Mouse (Mus musculus) ovary, postnatal 14 days (tissue): Measurements from ENCODE around the gene Dmkn.
"Not testable (repeated sequence)": the region's sequence is repeated elsewhere in the genome, so short reads cannot be mapped to it uniquely, and the experiment has no call there.

ENCODE experiments used
- DNase-seq: peaks from one replicate; pipeline ENCODE4 v3.0.0; 2022; ENCODE audit warnings: low spot score

Dmkn gene

DNA sequence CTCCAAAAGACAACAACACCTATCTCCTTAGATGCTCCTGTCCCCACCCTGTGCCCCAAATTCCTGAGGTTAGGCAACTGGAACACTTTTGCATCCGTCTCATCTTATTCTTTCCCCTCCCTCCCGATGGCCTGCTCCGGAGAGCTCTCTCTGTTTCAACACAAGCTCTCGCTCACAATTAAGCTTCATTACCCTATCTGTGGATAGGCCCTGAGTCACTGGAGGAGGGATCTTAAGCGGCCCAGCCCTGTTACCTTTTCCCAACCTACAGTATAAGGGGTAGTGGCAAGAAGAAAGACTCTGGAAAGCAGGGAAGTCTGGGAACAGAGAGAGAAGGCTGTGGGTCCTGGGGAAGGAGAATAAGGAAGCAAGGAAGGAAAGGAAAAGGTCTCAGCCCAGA lies at the start of gene Dmkn:
Gene Dmkn (plus strand): TSS at position 301 of the 400 bp plus-strand sequence.
- no peak for DNase-seq

DNA sequence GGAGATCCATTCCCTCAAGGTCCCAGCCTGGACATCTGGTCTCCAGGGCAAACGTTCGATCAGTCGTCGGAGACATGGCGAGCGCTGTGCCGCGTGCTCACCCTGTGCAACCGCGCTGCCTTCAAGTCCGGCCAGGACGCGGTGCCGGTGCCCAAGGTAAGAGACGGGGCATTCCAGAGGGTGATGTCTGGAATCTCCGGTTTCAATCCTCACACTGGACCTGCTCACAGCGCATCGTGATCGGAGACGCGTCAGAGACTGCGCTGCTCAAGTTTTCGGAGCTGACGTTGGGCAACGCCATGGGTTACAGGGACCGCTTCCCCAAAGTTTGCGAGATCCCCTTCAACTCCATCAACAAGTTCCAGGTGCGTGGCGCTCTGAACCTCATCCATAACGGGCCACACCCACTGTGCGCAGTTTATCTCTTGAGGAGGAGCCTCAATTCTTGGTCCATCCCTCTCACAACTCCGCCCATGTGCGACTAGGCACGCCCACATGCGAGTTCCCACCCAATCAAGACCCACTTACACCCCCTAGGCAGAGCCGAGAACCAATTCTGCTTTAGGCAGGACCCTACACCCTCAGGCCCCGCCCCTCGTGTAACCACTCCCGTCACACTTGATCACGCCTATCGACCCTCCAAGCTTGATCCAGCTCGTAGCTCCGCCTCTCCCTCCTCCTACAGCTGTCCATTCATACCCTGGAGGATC lies 46.4 kb upstream of the Dmkn start:
- DNase-seq = peak; percentile 44

DNA sequence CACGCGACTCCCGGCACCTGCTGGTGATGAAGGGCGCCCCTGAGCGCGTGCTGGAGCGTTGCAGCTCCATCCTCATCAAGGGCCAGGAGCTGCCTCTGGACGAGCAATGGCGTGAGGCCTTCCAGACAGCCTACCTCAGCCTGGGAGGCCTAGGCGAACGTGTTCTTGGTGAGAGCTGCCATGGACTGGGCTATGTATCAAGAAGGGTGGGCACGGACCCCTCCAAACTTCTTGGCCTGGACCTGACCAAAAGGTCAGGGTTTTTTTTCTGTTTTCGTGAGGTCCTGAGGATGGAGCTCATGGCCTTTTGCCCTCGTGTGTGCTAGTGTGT lies 45.9 kb upstream of the Dmkn start:
- no peak for DNase-seq

DNA sequence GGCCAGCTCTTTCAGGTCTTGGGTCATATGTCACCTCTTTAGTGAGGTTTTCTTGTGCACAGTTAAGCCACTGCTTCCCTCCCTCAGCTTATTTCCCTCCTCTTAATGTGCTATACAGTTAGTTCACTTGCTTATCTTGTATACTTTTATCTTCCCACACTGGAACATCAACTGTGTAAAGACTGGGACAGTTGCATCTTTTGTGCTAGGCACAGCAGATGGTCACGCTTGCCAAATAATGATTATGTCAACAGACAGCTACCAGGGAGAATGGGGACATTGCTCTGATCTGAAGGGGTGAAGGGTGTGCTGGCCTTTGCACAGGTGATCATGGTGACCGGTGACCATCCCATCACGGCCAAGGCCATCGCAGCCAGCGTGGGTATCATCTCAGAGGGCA lies 43.9 kb upstream of the Dmkn start:
- DNase-seq = no peak

DNA sequence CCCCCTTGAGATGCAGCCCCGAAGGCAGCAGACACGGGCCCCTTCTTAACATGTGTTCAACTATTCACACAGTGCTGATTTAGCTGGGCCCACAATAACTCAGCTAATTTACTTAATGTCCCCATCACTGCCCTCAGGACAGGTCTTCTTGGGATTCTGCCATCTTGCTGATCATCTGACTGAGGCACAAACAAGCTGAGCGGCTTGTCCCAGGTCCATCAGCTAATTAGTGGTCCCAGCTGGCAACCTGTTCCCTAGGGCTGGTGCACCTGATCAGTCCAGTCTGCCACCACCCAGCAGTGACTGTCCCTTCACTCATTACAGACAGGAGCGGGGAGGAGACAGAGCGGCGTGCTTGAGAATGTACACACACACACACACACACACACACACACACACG lies 42.3 kb upstream of the Dmkn start:
- no peak for DNase-seq

DNA sequence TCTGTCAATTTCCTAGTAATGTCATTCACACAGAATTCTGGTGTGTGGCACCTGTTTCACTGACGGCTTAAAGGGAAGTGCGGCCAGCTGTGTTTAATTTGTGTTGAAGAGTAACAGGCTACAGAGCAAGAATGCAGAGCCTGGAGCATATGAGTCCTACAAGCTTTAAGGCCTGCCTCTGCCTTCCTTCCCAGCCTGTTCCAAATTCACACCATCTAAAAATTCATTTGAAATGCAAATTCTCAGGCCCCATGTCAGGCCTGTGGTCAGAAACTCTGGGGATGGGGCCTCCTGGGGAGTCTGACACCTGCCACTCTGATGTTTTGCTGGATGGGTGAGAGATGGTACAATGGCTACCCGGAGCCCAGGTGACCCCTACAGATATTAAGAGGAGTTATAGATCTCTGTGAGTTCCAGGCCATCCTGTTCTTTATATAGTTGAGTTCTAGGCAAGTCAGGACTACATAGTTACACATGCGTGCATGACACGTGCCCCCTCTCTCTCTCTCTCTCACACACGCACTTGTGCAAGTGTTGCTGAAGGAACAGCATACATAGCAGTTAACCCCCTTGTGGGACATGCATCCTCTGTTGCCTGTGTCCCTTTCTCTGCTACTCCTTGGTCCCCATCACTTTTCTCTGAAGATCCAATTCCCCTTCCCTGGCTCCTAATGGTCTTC lies 40.1 kb upstream of the Dmkn start:
- no peak for DNase-seq

DNA sequence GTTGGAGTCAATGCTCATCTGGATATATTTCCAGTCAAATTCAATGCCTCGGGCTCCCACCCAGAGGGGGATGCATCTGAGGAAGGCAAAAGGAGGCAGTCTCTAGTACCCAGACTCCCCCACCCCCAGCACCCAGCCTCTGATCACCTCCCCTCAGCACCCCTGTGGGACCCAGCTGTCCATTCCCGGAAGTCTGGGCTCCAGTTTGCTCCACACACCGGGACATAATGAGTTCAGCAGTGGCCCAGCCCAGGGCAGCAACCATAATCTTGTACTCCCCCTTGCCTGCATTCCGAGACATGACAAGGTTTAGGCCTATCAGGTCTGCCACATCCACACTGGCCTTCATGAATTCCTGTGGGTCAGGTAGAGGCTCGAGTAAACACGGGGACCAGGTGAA lies 35.3 kb upstream of the Dmkn start:
- no peak for DNase-seq

DNA sequence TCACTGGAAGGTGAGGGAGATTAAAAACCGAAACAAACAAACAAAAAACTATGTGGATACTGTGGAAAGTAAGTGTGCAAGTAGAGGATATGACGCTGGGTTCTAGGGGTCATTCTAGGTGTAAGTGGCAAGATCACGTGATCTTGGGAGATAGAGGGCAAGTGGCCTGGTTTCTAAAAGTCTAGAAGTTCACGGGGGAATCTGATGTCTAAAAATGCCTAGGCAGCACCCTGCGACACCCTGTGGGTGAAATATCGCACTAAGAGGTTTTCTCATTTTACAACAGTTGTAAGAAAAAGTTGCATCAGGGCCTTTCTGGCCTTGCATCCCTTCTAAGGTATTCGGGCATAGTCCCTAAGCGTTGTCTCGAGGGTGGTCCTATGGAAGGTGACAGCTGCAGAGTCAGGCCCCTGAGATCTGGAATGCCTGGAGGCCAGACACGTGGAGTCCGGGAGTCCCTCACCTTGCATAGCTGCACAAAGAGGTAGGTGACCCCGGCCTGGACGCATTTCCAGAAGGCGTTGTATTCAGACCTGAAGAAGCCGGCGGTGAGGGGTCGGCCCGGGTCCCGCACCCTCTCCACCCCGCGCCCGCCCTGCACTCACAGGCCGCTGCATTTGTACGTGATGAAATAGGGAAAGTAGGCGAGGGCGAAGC lies 34.7 kb upstream of the Dmkn start:
- DNase-seq = no peak

DNA sequence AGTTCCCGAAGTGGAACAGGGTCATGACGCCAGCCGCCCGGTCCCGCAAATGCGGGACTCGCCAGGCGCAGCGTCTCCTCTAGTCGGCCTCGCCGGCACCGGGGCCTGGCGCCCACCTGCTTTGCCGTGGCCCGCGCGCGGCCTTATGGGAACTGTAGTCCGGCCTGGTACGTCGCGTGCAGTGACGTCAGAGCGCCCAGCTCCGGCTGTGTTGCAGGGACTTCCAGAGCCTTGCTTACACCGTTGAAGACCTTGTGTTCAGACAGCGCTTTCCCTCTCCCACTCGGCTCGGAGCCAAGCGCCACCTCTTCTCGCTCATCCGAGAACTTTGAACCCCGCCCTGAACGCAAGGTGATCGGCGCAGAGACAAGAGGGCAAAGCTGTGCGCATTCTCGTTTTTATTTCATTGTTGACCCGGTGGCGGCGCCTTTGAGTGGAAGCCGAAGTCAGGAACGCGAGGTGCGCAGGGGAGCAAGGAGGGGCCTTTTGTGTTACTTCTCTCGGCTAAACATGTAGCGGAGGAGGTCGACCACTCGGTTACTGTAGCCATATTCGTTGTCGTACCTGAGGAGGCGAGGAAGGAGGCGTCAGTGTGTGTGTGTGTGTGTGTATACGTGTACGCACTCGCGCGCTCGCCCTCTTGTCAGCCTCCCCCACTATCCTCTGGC lies 34.0 kb upstream of the Dmkn start, which contains the start of gene Tmem147:
Gene Tmem147 (minus strand): TSS at position 145 of the 668 bp plus-strand sequence.
- peak; percentile 92 for DNase-seq

DNA sequence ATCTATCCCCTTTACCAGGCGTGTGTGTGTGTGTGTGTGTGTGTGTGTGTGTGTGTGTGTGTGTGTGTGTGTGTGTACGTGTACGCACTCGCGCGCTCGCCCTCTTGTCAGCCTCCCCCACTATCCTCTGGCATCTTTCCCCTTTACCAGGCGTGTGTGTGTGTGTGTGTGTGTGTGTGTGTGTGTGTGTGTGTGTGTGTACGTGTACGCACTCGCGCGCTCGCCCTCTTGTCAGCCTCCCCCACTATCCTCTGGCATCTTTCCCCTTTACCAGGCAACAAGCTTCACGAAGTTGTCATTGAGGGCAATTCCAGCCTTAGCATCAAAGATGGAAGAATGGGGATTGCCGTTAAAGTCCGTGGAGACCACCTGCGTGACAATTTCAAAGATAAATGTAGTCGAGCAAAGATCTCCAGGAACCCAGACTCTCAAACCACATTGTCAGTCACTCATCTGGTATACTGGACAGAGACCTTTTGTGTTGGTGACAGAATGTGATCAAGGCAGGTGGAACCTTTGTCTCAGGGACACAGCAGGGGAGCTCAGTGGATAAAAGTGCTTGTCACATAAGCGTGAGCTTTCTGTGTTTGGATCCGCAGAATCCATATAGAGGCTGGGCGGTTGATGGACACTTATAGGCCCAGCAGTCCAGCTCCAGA lies 33.4 kb upstream of the Dmkn start:
- not testable (repeated sequence) for DNase-seq

DNA sequence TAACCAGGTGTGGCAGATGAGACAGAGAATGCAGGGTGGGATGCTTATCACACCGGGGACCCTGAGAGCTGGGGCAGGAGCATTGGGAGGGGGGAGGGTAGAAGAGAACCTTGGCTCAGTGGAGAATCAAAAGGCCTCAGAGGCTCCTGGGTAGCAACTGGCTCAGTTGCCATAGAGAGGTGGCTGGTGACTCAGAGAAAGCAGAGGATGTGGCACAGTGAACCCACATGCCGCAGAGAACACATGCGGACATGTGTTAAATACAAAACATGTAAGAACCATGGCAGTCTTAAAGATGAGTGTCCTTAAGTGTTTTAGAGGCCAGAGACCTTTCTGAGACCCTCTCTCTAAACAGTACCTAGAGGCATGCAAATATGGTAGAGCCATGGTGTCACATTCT lies 27.3 kb upstream of the Dmkn start:
- no peak for DNase-seq

DNA sequence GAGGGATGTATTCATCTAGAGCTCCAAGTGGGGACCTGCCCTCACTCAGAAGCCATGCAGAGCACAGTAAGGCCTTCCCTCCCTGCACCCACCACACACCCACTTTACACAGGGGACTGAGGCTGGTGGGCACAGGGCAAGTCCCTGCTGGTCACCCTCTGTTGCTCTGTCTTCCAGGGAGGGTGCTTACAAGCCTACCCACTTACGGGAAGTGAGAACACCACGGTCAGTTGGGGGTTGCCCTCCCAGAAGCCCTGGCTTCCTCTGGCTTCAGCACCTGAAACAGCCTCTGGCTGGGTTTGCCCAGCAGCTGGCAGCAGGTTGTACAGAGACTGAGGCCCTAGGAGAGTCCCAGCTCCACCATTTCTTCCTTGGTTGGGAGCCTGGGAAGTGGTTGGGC lies 21.0 kb upstream of the Dmkn start:
- DNase-seq = not testable (repeated sequence)

DNA sequence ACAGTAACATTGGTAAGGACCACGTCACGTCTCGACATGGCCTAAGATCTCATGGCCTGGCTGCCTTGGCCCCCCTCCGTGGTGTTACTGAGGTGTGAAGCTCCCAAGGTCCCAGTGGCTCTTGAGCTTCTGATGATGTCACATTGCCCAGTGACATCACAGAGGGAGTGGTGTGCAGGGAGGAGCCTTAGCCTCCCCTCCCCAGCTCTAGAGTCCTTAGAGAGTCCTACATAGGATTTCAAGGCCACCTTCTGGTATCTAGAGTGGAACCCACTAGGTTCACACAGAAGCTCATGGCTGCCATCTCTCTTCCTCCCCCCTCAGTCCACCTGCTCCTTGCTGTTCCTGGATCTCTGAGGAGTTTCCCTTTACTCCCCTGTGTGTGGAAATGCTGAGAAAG lies 19.9 kb upstream of the Dmkn start, which contains the start of gene Gapdhs:
Gene Gapdhs (minus strand): TSS at position 65 of the 400 bp plus-strand sequence.
- not testable (repeated sequence) for DNase-seq

DNA sequence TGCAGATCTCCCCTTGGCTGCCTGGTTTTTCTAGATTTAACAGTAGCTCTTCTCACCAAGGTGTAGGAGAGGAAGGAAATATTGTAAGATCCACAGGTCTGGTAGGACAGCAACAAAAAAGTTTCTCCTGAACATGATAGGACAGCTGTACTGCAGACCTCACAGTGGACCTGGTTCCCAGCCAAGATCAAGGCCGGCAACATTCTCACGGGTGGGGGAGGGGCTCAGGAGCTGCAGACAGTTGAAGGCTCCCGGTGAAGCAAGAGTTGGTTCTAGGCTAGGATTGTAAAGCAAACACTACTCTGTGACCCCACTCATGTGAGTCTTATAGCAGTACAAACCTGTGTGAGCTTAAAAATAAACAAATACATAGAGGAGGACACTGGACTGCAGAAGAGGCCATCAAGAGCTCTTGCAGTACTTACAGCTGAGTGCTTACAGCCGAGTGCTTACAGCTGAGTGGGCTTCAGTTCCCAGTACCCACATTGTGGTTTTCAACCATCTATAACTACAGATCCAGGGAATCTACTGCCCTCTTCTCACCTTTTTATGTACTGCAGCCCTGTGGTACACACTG lies 19.4 kb upstream of the Dmkn start:
- peak; percentile 29 for DNase-seq

DNA sequence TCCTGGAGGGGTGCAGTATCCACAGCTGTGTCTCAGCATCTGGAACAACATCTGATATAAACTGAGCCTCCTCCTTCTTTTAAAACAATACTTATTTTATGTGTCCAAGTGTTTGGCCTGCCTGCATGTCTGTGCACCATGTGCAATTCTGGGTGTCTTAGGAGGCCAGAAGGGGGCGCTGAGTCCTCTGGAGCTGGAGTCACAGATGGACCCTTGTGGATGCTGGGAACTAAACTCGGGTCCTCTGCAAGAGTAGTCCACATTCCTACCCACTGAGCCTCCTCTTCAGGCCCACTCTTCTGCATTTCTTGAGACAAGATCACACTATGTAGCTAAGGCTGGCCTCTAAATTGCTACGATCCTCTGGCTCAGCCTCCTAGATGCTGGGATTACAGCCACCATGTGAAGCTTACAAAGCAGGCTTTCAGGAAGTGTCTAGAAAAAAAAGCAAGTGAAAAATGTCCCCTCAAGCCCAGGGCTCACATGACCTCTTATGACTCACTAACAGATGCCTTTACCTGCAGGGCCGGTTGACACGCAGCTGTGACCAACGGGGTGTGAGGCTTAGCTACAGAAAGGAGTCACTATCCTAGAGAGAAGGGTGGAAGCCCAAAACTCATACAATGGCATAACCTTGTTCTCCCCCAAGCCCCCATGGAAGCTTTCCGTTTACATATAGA lies 15.9 kb upstream of the Dmkn start:
- no peak for DNase-seq

DNA sequence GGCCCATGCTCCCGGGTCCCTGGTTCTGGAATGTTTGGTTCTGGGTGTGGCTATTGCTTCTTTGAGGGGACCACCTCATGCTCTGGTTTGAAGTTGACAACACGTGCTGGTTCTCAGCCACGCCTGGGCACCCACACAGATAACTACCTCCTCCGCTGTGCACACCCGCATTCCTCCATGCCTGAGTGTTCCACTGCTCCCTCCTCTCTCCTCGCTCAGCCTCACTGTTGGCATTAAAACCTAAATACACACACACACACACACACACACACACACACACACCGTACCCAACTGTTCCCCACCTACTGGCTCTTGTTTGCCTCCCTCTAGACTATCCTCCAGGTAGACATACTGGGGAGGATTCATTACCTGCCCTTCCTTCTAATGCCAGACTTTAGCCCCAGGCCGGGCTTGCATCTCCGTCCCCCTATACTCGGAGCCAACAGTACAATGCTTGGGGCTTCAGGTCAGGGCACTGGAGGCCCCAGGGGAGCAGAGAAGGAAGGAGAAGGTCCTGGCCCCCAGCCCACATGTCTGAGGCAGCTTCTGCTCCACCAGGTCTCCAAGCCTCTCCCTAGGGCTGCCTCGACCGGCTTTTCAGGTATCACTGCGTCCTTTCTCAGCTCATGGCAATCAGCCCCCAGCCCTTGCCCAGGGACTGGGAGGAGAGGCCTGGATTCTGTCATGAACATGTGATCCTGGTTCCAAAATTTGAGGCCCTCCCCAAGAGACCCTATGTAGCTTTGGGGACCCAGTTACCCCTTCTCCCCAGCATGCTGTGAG lies 13.5 kb upstream of the Dmkn start:
- no peak for DNase-seq

DNA sequence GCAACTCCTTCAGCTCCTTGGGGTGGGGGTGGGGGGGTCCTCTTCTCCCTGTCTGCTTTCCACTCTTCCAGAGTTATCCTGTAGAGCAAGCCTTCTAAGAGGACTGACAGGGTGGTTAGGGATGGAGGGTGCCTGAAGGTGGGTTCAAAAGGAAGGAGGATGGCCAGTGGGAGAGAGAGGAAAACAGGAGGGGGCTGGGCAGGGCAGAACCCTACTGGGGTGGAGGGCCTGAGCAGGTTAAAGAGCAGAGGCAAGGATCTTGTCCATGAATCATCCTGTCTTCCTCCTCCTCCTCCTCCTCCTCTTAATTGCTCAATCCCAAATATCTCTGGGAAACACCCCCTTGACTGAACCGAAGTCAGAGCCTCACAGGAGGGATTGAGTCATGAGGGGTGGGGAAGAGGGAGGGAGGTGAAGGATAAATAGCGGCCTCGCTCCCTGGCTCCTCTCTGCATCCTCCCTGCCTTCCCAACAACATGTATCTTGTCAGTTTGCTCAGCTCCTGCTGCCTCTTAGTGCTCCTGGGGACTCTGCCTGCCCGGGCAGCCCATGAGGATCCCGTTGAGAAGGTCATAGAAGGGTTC lies 12.4 kb upstream of the Dmkn start, which contains the start of gene Sbsn:
Gene Sbsn (plus strand): TSS at position 386 of the 584 bp plus-strand sequence.
- no peak for DNase-seq

DNA sequence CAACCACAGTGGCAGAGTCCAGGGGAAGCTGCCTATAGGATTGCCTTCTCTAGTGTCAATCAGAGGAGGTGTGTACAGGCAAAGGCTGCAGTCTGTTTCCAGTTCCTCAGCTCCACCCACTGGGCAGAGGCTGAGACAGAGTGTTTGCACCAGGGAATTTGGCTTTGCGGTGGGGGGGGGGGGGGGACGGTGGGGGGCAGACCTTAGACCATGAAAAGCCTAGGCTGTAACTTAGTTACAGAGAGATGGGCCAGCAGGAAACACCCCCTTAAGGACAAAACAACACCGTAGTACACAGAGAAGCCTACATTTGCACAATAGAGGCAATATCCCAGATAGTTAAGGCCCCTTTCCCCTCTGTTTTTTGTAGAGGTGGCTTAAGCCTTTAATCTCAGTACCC lies 6.6 kb upstream of the Dmkn start:
- DNase-seq = no peak

DNA sequence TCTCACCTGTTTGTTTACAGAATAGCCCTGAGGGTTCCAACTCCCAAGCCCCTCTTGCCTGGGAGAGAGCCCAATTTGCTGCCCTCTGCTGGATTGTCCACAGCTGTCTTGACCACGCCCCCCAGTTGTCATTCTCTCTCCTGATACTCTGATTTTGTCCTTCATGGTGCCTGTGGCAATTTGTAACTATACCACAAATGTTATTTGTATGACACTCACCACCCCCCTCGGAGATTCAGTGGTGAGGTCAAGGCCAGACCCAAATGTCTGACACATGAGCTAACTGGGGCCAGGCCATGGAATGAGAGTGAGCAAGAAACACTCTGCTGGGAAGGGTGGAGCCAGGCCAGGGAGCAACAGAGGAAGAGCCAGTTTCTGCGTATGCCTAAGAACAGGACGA lies 4.7 kb upstream of the Dmkn start:
- peak; percentile 35 for DNase-seq

DNA sequence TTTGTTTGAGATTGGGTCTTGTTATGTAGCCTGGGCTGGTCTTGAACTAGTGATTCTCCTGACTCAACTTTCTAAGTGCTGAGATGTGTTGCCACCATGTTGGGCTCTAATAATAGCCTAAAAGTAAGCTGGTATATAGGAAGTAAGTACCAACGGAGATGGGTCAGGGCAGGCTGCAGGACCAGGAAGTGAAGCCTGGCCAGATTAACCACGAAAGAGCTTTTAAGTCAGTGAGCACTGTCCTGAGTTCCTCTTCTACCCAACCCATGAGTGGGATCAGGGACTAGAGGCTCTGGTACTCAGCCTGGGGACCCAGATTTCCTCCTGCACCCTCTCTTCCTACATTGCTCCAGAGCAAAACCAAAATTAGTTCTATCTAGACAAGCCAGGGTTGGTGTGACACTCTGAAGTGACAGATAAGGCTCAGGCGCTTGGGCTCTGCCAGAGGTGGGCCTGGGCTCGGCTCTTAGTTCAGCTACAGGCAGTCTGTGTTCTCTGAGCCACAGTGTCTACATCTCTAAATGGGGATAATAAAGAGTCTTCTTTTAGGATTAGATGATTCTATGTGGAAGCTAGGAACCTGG lies 1.7 kb upstream of the Dmkn start:
- no peak for DNase-seq
